Mouse (Mus musculus): ENCODE measurements at regions not wholly inside any gene's neighbourhood (a gene's known extent, or its start where the extent isn't known, plus 50 kb on each side); places are given as distances from the start of the nearest gene placed in this dataset.

DNA sequence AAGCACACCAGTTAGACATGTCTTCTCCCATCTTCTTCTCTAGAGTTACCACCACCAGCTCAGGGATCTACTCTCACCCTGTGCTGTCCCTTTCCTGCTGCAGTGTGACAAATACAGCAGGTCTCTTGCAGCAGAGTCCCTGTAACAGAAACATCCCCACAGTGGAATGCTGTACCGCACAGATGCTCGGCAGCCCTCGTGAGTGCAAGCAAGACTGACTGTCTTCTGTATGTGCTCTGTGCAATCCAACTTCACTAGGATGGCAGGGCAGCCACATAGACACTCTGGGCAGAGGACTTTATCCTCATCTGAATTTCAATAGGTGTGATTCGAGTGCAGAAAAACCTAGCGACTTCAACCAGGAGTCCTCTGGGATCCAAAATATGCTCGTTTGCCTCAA is 84.1 kb upstream of the Cxcl12 start:
- H3K27ac ChIP-seq (ENCODE audit: insufficient read depth, low read length) = no peak overlapping the region
- H3K36me3 ChIP-seq (ENCODE audit: control insufficient read depth, insufficient read depth, low read length) = no peaks in the 10 kb centered on the region
- H3K4me3 ChIP-seq (ENCODE audit: extremely low read depth, insufficient read depth, insufficient read length) = no peak overlapping the region
- 71% methylated on average over 6 of the region's 6 CpGs for WGBS
- TF ChIP-seq CTCF (IDR thresholded peaks at IDR 0.05; ENCODE audit: extremely low read depth, insufficient read depth, insufficient read length, insufficient replicate concordance) (no peak), POLR2A (IDR thresholded peaks at IDR 0.05; ENCODE audit: low read depth, low read length) (no peak)
- no peaks in the 10 kb centered on the region for H3K4me1 ChIP-seq (ENCODE audit: control insufficient read depth, insufficient read depth, insufficient read length)
- H3K27me3 ChIP-seq (ENCODE audit: control insufficient read depth, insufficient read depth, low read length) = no peaks in the 10 kb centered on the region
- DNase-seq (ENCODE audit: low read depth in 1 of 2, low spot score in 2 of 2) = no peak

DNA sequence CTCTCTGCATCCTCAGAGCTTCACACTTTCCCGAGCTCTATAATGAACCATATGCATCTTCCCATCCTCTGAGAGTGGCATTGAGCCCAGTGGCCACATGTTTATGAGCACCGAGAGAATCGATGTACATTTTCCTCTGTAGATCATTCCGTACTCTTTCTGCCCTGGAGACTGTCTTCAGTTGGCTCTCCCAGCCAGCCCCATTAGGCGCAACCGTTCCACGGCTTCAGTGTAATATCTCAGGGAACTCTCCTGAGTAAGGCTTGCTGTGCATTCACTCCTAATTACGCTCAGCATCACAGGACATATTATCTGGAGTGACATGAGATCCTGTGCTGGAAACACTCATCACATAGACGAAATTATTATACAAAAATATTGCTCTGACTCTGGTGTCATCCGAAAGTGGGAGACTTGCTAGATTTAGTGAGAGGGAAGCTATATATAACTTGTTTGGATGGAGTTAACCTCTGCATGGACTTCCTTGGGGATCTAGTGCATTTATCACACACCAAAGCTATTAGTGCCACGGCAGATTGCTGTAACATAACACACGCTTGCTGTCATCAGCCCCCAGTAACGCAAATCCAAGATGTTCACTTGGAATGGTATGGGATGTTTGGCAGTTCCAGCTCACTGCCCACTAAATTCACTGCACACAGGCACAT is 83.4 kb upstream of the Cxcl12 start:
- 86% methylated on average over 13 of the region's 13 CpGs for WGBS
- no peak for TF ChIP-seq CTCF (IDR thresholded peaks at IDR 0.05; ENCODE audit: extremely low read depth, insufficient read depth, insufficient read length, insufficient replicate concordance)
- DNase-seq (ENCODE audit: low read depth in 1 of 2, low spot score in 2 of 2) = no peak
- Histone ChIP-seq H3K4me3 (ENCODE audit: extremely low read depth, insufficient read depth, insufficient read length) (no peak overlapping the region), H3K27ac (ENCODE audit: insufficient read depth, low read length) (no peak overlapping the region), H3K4me1 (ENCODE audit: control insufficient read depth, insufficient read depth, insufficient read length) (no peaks in the 10 kb centered on the region), H3K27me3 (ENCODE audit: control insufficient read depth, insufficient read depth, low read length) (no peaks in the 10 kb centered on the region), H3K36me3 (ENCODE audit: control insufficient read depth, insufficient read depth, low read length) (no peaks in the 10 kb centered on the region)

DNA sequence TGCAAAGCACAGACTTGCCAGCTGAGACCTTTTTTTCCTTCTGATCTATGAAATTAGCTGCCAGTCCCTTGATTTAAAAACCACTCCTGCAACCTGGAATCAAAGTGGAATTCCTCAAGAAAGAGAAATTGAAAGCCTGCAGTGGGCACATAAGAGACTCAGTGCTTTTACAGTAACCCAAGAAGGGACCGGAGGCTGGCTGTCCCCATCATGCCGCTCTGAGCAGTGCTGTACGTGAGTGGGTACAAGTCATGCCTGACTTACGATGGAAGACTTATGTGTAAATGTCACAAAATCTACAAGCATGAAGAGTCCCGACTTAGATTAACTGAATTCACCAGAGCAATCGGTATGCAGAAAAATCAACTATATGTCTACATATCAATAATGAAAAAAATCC is 73.6 kb upstream of the Cxcl12 start:
- no peak overlapping the region for H3K4me3 ChIP-seq (ENCODE audit: extremely low read depth, insufficient read depth, insufficient read length)
- 93% methylated on average over 6 of the region's 6 CpGs for WGBS
- H3K4me1 ChIP-seq (ENCODE audit: control insufficient read depth, insufficient read depth, insufficient read length) = no peaks in the 10 kb centered on the region
- no peaks in the 10 kb centered on the region for H3K36me3 ChIP-seq (ENCODE audit: control insufficient read depth, insufficient read depth, low read length)
- DNase-seq (ENCODE audit: low read depth in 1 of 2, low spot score in 2 of 2) = no peak
- TF ChIP-seq POLR2A (IDR thresholded peaks at IDR 0.05; ENCODE audit: low read depth, low read length) = no peak
- TF ChIP-seq CTCF (IDR thresholded peaks at IDR 0.05; ENCODE audit: extremely low read depth, insufficient read depth, insufficient read length, insufficient replicate concordance) = no peak
- H3K27ac ChIP-seq (ENCODE audit: insufficient read depth, low read length) = no peak overlapping the region
- H3K27me3 ChIP-seq (ENCODE audit: control insufficient read depth, insufficient read depth, low read length) = no peaks in the 10 kb centered on the region

DNA sequence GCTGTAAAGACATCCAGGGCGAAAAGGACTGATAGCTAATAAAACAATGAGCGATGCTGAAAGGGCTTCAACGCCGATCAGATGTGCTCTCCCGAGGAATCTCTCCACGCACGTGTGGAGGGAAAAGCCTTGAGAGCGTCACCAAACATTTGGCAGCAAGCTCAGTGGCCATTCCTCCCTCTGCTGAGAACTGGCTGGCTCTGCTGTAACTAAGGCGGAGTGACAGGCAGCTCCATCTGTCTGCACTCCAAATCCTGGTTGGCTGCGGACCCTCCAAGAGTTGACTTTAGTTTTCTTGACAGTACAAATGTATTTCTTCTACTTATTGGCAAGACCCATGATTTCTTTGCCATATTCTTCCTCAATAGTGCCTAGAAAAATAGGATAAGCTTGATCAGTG is 68.5 kb upstream of the Cxcl12 start:
- DNase-seq (ENCODE audit: low read depth in 1 of 2, low spot score in 2 of 2) = no peak
- Histone ChIP-seq H3K36me3 (ENCODE audit: control insufficient read depth, insufficient read depth, low read length) (no peaks in the 10 kb centered on the region), H3K4me1 (ENCODE audit: control insufficient read depth, insufficient read depth, insufficient read length) (no peaks in the 10 kb centered on the region), H3K27ac (ENCODE audit: insufficient read depth, low read length) (no peak overlapping the region), H3K27me3 (ENCODE audit: control insufficient read depth, insufficient read depth, low read length) (no peaks in the 10 kb centered on the region), H3K4me3 (ENCODE audit: extremely low read depth, insufficient read depth, insufficient read length) (no peak overlapping the region)
- 82% methylated on average over 10 of the region's 10 CpGs for WGBS
- no peak for TF ChIP-seq CTCF (IDR thresholded peaks at IDR 0.05; ENCODE audit: extremely low read depth, insufficient read depth, insufficient read length, insufficient replicate concordance)

DNA sequence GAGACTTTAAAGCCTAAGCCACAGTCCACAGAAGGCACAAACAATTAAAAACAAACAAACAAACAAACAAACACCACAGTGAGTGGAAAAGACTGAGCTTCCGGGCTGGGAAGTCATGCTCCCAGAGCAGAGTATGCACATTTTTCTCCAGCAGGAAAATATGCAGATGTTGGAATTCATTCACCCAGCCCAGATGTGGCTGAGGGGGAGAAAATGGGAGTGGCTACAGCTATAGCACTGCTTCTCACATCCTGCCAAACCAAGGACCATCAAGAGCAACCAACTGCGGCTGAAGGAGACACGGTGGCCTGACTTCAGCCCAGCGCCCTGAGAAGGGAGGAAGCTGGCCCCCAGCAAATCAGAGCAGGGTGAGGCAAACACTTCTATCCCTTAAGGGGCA is 65.6 kb upstream of the Cxcl12 start:
- no peaks in the 10 kb centered on the region for H3K27me3 ChIP-seq (ENCODE audit: control insufficient read depth, insufficient read depth, low read length)
- H3K27ac ChIP-seq (ENCODE audit: insufficient read depth, low read length) = no peak overlapping the region
- H3K36me3 ChIP-seq (ENCODE audit: control insufficient read depth, insufficient read depth, low read length) = no peaks in the 10 kb centered on the region
- no peaks in the 10 kb centered on the region for H3K4me1 ChIP-seq (ENCODE audit: control insufficient read depth, insufficient read depth, insufficient read length)
- H3K4me3 ChIP-seq (ENCODE audit: extremely low read depth, insufficient read depth, insufficient read length) = no peak overlapping the region
- no peak for DNase-seq (ENCODE audit: low read depth in 1 of 2, low spot score in 2 of 2)
- TF ChIP-seq POLR2A (IDR thresholded peaks at IDR 0.05; ENCODE audit: low read depth, low read length) = no peak
- TF ChIP-seq CTCF (IDR thresholded peaks at IDR 0.05; ENCODE audit: extremely low read depth, insufficient read depth, insufficient read length, insufficient replicate concordance) = no peak
- WGBS = 56% methylated on average over 4 of the region's 4 CpGs

DNA sequence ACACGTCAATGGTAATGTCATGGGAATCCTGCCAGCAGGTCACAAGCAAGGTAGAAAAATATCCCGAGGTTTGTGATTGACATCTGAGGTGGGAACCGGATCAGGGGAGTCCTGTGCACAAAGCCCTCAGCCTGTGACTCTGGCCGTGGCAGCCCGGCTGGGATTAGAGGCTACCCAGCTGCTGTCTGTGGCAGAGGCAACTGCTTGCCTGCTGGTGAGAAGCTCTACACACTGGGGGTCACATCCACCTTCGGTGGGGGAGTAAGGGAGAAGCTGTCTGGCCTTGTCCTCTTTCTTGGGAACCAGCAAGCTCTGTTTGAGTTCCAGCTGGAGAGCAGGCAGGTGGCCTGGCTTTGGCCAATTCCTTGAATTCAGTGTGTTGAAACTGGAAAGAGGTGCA is 64.3 kb upstream of the Cxcl12 start:
- H3K4me3 ChIP-seq (ENCODE audit: extremely low read depth, insufficient read depth, insufficient read length) = no peak overlapping the region
- DNase-seq (ENCODE audit: low read depth in 1 of 2, low spot score in 2 of 2) = no peak
- TF ChIP-seq CTCF (IDR thresholded peaks at IDR 0.05; ENCODE audit: extremely low read depth, insufficient read depth, insufficient read length, insufficient replicate concordance) (no peak), POLR2A (IDR thresholded peaks at IDR 0.05; ENCODE audit: low read depth, low read length) (no peak)
- H3K4me1 ChIP-seq (ENCODE audit: control insufficient read depth, insufficient read depth, insufficient read length) = no peaks in the 10 kb centered on the region
- no peak overlapping the region for H3K27ac ChIP-seq (ENCODE audit: insufficient read depth, low read length)
- H3K27me3 ChIP-seq (ENCODE audit: control insufficient read depth, insufficient read depth, low read length) = no peaks in the 10 kb centered on the region
- H3K36me3 ChIP-seq (ENCODE audit: control insufficient read depth, insufficient read depth, low read length) = no peaks in the 10 kb centered on the region
- 84% methylated on average over 6 of the region's 6 CpGs for WGBS

DNA sequence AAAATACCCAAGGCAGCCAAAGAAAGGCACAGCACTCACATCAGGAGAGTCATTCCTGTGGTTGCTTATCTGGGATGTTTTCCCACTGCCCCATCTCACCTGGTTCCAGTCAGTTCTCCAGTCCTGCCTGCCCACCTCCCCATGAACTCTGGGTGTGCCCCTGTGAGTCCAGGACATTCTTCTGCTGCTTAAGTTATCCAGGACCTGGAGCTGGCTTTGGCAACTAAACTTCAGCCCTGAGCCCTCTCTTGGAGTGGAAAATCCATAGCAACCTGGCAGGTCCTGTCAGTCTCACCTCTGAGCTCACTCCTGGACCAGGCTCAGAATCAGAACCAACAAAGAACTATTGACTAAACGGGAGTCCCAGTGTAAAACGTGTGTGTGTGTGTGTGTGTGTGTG is 63.9 kb upstream of the Cxcl12 start:
- Histone ChIP-seq H3K27ac (ENCODE audit: insufficient read depth, low read length) (no peak overlapping the region), H3K4me3 (ENCODE audit: extremely low read depth, insufficient read depth, insufficient read length) (no peak overlapping the region), H3K4me1 (ENCODE audit: control insufficient read depth, insufficient read depth, insufficient read length) (no peaks in the 10 kb centered on the region), H3K36me3 (ENCODE audit: control insufficient read depth, insufficient read depth, low read length) (no peaks in the 10 kb centered on the region), H3K27me3 (ENCODE audit: control insufficient read depth, insufficient read depth, low read length) (no peaks in the 10 kb centered on the region)
- WGBS = 74% methylated on average over 2 of the region's 2 CpGs
- DNase-seq (ENCODE audit: low read depth in 1 of 2, low spot score in 2 of 2) = no peak
- no peak for TF ChIP-seq POLR2A (IDR thresholded peaks at IDR 0.05; ENCODE audit: low read depth, low read length)
- no peak for TF ChIP-seq CTCF (IDR thresholded peaks at IDR 0.05; ENCODE audit: extremely low read depth, insufficient read depth, insufficient read length, insufficient replicate concordance)

Measured in spleen, adult 2 months (tissue).